Mouse (Mus musculus): ENCODE measurements around the gene Rragd.

Rragd gene

DNA sequence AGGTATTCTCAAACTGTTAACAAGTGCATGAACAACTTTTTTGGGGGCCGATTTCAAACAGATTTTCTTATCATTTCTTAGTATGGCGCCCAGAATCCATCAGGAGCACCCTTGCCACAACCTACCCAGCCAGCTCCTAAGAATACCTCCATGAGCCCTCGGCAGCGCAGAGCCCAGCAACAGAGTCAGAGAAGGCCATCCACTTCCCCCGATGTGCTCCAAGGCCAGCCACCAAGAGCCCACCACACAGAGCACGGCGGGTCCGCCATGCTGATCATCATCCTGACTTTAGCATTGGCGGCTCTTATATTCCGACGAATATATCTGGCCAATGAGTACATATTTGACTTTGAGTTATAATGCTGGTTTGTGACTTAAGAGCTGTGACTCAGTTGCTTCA, 66.8 kb downstream of the Rragd start:
- no peak for DNase-seq (ENCODE audit: low spot score in 2 of 2)

DNA sequence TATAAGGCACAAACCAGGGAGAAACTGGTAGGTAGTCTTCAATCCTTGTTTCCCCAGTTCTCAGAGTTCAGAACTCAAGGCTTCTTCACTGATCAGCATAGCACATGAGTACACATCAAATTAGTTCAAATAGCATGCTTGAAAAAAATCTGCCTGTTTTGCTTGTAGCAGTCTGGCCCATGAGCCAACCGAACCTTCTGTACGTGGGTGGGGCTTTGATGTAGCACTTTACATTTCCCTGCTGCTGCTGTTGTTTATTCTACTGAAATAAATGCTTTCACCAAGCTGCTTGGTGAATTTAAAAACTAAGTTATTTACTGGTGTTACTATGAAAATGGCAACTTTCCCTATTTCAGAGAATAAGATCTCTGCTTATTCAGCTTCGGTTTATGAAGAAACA, 69.2 kb downstream of the Rragd start:
- DNase-seq (ENCODE audit: low spot score in 2 of 2): no peak

DNA sequence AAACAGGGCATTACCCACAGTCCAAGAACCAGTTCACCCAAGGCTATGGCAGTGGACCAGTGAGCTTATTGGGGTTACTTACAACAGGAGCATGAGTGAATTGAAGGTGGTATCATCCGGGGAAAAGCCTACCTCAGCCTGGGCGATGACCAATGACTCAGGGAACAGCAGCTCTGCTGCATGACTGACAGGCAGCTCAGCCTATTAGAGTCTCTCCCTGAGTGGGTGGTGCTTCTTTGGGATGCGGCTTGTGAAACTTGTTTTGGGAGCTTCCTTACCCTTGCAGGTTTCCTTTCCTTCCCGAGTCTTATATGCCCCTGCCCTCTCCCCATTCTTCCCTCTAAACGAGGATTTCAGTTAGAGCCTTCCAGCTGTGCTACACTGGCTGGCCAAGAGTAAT, 69.8 kb downstream of the Rragd start:
- DNase-seq (ENCODE audit: low spot score in 2 of 2): no peak

DNA sequence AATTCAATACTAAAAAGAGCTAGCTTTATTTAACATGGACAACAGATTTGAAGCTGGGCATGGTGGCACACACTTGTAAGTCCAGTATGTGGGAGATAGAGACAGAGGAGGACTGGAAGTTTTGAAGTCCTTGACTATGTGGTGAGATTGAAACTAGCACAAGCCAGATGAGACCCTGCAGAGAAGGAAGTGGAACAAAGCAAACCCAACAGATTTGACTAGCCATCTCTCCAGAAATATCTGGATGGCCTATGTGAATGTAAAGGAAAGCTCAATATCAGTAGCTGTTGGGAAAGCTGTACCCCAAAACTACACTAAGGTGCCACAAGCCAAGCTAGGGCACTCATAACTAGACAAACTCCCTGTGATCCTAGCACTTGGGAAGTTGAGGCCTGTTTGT, 71.6 kb downstream of the Rragd start:
- DNase-seq (ENCODE audit: low spot score in 2 of 2): no peak

DNA sequence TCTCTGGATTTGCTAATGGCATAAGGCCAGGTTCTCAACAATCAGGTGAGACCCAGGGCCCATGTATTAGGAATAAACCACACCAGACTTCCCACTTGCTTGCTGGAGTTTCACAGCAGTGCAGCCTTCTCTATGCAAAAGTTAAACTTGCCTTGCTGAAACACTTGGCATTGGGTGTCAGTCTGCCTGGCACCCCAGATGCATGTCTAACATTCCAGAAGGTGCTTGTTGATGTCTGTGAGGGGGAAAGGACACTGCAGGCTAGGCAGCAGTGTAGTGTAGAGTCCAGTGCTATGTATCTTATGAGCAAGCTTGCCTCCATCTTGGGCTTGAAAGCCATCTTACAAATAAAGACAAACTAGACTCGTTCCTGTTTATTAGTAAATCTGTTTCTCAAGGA, 73.5 kb downstream of the Rragd start:
- DNase-seq (ENCODE audit: low spot score in 2 of 2): no peak

DNA sequence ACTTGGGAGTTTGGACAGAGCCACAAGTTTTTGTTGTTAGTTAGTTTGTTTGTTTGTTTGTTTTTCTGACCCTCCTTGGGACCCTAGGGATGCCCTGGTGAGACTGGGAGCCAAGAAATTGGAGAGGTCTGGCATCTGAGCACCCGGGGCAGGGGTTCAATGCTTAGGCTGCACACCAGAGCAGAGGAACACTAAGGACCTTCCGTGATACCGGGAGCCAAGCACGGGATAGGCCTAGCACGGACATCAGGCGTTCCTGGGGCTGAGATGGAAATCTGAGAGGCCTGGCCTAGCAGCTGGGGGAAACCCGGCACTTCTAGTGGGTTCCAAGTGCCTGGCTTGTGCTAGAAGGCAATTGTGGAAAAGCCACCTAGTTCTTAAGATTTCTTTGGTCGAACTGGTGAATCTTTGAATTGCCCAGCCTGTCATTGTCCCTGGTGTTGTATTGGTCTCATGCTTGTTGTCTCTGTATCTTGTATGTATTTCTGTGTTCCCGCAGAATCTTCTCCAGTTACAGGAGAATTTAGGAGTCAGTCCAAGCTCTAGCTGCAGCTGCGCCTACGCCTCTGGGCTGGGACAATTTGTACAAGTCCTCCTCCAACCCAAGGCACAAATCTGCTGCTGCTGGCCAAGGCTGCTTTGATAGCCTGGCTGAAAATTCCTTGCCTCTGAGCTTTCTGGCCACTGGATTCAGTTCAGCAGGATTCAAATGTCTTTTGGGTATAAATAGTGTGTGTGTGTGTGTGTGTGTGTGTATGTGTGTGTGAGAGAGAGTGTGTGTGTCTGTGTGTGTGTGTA, 75.3 kb downstream of the Rragd start:
- peak in 1 of 2 experiments; percentile 62 for DNase-seq (ENCODE audit: low spot score in 2 of 2)

DNA sequence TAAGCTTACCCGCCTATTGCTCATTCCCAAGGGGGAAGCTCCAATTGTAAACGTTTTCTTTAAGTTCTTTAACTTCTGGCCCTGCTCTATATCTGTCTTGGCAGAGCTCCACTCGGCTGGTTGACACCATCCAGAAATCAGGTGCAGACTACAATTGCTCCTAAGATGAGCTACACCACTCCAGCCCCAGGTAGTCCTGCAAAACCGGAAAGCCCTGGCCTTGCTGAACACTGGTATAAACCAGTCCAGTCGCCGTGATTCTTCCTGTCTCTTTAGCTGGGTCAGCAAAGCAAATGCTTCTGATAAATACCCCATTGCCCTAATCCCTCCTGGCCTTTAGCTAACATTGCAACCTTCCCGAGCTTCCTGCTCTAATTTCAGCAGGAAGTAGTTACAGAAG, 78.3 kb downstream of the Rragd start:
- DNase-seq (ENCODE audit: low spot score in 2 of 2): no peak

DNA sequence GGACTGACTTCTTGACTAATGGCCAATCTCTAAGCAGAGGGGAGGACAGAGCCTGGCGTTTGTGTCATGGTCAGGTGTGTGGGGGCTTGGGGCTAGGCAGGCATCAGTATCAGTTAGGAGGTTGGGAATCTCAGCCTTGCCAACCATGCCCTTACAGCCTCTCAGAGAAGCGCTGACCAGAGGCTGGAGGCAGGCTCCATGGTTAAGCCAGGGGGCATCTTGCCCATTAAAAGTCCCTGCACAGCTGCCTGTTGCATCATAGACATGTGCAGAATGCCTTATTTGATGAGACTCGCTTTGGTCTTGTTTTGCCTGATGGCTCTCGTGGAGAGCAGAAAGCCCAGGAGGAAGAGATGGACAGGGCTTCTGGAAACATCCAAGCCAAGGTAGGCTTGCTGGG, 80.1 kb downstream of the Rragd start, which contains the start of gene Gabrr2:
Gene Gabrr2 (plus strand): TSS at position 19 of the 400 bp plus-strand sequence.
- DNase-seq (ENCODE audit: low spot score in 2 of 2): no peak

DNA sequence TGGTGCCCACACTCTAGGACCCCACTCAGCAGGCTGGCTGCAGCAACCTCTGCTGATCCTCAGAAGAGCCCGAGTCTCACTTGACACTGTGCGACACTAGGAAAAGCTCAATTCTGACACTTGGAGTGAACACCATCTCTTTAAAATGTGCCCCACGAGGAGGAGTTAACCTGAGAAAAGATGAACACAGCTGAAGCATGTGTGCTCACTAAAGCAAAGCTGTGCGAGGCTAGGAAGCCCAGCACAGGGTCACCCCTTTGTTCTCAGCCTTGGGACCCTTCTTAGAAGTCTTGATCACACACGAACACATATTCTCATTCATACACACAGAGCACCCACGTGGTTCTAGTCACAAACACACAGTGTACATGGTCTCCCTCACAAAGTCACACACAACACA, 82.1 kb downstream of the Rragd start:
- DNase-seq (ENCODE audit: low spot score in 2 of 2): no peak

DNA sequence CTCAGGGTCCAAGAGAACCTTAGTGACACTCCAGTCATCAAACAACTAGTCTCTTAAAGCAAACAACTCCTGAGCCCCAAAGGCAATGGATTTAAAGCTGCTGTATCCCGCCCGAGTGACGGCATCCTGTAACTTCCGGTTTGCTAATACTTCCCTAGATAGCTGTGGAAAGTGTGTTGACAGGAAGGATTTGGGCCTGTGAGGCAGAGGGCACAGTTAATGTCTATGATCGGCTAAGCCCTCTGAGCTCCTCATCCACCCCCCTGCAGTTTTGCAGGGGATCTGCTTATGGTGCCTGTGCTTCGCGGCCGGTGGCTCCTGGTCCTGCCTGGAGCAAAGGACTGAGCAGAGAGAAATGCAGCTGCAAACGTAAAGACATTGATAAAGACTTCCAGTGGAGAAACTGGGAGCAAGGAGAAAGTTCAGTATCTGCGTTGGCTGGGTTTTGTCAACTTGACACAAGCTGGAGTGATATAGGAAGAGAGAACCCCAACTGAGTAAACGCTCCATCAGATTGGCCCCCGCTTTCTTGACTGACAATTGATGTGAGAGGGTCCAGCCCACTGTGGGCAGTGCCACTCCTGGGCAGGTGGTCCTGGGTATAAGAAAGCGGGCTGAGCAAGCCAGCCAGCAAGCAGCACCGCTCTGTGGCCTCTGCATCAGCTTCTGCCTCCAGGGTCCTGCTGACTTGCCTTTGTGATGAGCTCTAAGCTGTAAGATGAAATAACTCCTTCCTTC, 83.6 kb downstream of the Rragd start:
- DNase-seq (ENCODE audit: low spot score in 2 of 2): no peak

DNA sequence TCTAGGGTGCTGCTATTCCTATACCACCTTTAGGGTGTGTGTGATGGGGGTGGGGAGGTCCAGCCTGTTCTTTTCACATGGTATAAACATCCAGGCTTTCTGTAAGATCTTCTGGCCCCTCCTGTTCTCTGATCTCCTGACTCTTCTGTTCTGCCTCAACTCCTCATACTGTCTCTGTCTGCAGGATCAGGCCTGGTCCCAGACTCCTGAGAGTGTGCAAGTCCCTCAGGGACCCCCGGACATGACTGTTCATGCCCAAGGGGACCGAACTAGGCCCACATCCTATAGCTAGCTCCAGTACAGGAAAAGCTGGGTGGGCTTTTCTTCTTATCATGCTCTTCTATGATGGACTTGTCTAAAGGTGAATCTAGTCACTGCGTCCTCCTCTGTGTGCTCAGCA, 84.5 kb downstream of the Rragd start:
- no peak for DNase-seq (ENCODE audit: low spot score in 2 of 2)

DNA sequence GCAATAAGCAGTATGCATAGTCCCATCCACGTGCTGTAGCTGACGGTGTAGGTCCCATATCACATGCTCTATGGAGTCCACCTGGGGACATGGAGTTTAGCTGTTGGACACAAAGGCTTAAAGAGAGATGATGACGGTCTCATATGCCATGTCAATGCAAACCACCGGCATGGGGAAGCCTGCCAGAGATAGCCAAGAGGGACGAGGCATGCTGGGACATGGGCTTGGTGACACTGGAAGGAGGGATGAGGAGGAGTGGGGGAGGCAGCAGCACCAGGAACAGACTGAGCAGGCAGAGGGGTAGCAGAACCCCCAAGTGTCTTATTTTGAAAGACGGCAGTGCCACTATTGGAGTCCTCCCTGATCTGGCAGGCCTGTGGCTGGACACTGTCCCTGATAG, 85.0 kb downstream of the Rragd start:
- DNase-seq (ENCODE audit: low spot score in 2 of 2): no peak

DNA sequence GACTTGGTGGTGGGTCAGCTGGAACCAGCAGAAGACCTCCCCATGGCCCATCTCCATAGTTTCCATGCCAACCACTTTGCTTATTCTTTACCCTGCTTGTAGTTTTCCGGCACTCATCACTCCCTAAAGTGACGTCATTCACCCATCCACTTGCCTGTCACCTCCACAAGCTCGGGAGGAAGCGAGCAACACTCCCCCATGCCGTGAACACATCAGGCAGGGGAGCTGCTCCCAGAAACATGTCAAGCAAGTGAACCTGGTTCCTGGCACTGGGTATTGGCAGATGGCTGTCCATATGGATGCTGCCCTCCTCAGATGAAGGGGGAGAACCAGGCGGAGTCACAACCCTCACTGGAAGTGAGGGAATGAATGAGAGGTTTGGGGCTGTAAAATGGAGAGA, 86.1 kb downstream of the Rragd start:
- no peak for DNase-seq (ENCODE audit: low spot score in 2 of 2)

DNA sequence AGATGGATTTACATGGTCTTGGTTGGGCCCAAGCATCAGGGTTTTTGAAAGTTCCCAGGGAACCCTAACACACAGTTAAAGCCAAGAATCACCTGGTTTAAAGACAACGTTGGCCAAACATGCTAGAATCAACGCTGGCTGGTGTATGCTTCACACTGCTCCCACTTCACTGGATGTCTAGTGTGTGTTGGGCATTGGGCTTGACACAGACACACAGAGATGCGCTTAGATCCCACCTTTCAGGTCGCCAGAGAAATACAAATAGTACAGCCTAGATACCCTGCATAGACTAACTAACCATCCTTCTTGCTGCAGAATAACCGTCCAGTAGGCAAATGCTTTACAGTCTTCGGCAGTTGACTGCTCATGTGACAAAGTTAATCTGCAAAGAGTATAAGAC, 87.5 kb downstream of the Rragd start:
- DNase-seq (ENCODE audit: low spot score in 2 of 2): no peak

DNA sequence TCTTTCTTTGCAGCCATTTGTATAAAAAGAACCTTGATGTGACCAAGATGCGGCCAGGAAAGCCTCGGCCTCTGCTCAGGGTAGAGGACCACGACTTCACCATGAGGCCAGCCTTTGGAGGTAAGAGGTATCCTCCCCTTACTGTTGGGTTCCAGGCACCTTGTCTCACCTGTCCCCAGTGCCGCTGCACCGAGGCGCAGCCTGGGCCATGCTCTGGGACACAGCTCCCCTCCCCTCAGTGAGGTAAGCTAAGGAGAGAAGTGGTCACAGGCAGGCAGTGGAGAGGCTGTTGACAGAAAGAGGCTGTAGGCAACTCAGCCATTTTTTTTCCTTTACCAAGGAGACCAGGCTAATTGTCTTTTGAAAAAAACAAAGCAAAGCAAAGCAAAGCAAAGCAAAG, 88.5 kb downstream of the Rragd start:
- DNase-seq (ENCODE audit: low spot score in 2 of 2): no peak
